Mouse (Mus musculus) spleen, adult 2 months (tissue): Measurements from ENCODE around the gene Prnp. TPM values are rescaled to one million over a fixed set of nuclear protein-coding genes. Genes with fewer than 3 reads are reported as not detected.

ENCODE experiments used
- DNase-seq, 2 experiments: peaks; one replicate each; pipeline versions ENCODE4 v3.0.0 to v3.0.0-alpha.2; 2012 to 2021; ENCODE audit warnings: low spot score in 2 of 2, low read depth in 1 of 2
- H3K27ac ChIP-seq: fragments of 200-500 bp; 2 replicates; pipeline ENCODE4 v1.5.1; 2012; ENCODE audit warnings: low read length, inconsistent platforms; ENCODE audit not compliant: insufficient read depth
- H3K27me3 ChIP-seq: fragments of 200-500 bp; 2 replicates; pipeline ENCODE4 v1.6.1; 2012; ENCODE audit warnings: mild to moderate bottlenecking, moderate library complexity, low read length, inconsistent platforms; ENCODE audit not compliant: control insufficient read depth, insufficient read depth
- H3K36me3 ChIP-seq: fragments of 200-500 bp; 2 replicates; pipeline ENCODE4 v1.6.1; 2012; ENCODE audit warnings: mild to moderate bottlenecking, low read length, inconsistent platforms; ENCODE audit not compliant: control insufficient read depth, insufficient read depth
- H3K4me1 ChIP-seq: fragments of 200-500 bp; 2 replicates; pipeline ENCODE4 v1.6.1; 2011; ENCODE audit warnings: inconsistent platforms; ENCODE audit not compliant: control insufficient read depth, insufficient read depth, insufficient read length
- H3K4me3 ChIP-seq: fragments of 200-500 bp; 2 replicates; pipeline ENCODE4 v1.5.1; 2011; ENCODE audit warnings: mild to moderate bottlenecking, inconsistent platforms; ENCODE audit not compliant: insufficient read depth, insufficient read length; ENCODE audit errors: extremely low read depth
- CTCF ChIP-seq: fragments of 200-500 bp; IDR thresholded peaks from 2 replicates; pipeline ENCODE4 v1.5.1; 2011; ENCODE audit warnings: mild to moderate bottlenecking, inconsistent platforms; ENCODE audit not compliant: insufficient read depth, insufficient read length, insufficient replicate concordance; ENCODE audit errors: extremely low read depth
- POLR2A ChIP-seq: fragments of 200-500 bp; IDR thresholded peaks from 2 replicates; pipeline ENCODE4 v1.6.1; 2011; ENCODE audit warnings: low read depth, low read length, inconsistent platforms
- WGBS: fragments of 180-500 bp; shearing (Covaris S2); methylation state at CpG from one replicate; pipeline ENCODE4 v1.1.7; 2018; 5-methylcytosine and 5-hydroxymethylcytosine counted together
- polyA plus RNA-seq: library from polyadenylated mRNA; depleted of rRNA; stranded (reverse); fragments of >200 nt; gene quantifications from 2 replicates; pipeline ENCODE4 v1.2.3, GENCODE M21; 2012

The Prnp gene
- polyA plus RNA-seq, 1 experiment: 22.5 TPM

GRCm38 (mm10) chr2:131948156-131948555 is 38.4 kb downstream of the Prnp start:
- Histone ChIP-seq H3K27ac (no peak overlapping the region), H3K4me3 (no peak overlapping the region), H3K36me3 (no peaks in the 10 kb centered on the region), H3K27me3 (no peaks in the 10 kb centered on the region), H3K4me1 (peaks cover 8% of the 10 kb centered on the region; the same call in 1 of the 2 replicates)
- WGBS: 81% methylated on average over 3 of the region's 3 CpGs
- no peak for DNase-seq
- TF ChIP-seq CTCF (no peak), POLR2A (no peak)

DNA sequence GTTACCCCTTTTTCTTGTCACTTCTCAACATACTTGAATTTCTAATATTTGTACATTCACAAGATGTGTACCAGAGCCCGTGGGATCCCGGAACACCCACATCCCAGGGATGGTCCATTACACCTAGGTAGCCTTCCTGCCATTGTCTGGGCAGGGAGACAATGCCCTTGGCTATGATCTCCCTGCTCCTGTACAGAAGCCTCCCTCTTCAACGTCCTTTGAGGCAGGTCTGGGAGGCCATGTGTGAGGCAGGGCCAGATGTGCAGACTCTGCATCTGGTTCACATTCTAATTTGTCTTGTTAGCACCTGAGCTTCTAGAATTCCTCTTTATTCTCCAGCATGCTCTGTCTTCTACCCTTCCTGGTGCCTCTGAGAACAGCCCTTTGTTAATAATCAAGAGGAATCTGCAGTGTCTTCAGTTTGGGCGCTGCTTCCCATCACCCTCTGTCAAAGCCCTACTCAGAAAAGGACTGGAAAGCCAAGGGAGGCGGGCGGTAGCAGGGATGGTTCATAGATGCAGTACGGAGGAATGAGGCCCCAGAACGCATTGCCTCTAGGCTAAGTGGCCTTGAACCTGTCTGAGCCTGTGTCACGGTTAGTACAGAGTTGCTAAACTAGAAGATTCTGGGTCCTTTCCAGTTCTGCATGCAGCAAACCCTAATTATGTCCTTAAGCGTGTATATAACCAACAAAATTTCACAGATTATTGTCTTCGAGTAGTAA is 39.4 kb downstream of the Prnp start:
- Histone ChIP-seq H3K27me3 (peaks cover 3% of the 10 kb centered on the region; the same call in 1 of the 2 replicates), H3K36me3 (no peaks in the 10 kb centered on the region), H3K4me1 (peaks cover 8% of the 10 kb centered on the region; the same call in 1 of the 2 replicates), H3K4me3 (no peak overlapping the region), H3K27ac (no peak overlapping the region)
- 80% methylated on average over 11 of the region's 11 CpGs for WGBS
- TF ChIP-seq CTCF (no peak), POLR2A (no peak)
- DNase-seq: no peak

GRCm38 (mm10) chr2:131949767-131950597 is 40.3 kb downstream of the Prnp start:
- Histone ChIP-seq H3K27me3 (peaks cover 3% of the 10 kb centered on the region; the same call in 1 of the 2 replicates), H3K27ac (no peak overlapping the region), H3K4me3 (no peak overlapping the region), H3K36me3 (no peaks in the 10 kb centered on the region), H3K4me1 (peaks cover 8% of the 10 kb centered on the region; the same call in 1 of the 2 replicates)
- DNase-seq: peak; percentile 14 to 43
- TF ChIP-seq CTCF (peak; percentile 28; the same call in 1 of the 2 replicates), POLR2A (no peak)
- 40% methylated on average over 9 of the region's 9 CpGs for whole genome bisulfite sequencing

DNA sequence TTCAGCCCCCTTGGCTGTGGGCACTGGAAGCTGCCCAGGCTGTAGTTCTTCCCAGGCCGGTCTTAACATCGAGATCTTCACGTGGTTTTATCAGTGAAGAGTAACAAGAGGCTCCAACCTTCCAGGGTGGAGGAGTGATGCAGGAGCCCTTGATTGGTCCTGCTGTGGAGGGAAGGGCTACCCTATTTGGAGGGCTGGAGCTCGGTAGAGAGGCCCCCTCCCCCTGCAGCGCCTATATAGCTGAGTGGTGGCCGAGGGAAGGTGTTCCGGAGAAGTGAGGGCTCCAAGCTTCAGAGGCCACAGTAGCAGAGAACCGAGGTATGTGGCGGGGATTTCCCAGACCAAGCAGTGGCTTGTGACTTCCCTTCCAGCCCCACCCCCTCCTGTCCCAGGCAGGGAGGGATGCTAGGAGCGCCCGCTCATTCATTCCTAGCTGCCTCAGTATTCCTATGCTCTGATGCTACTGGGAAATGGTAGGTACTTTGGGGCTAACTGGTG is 40.9 kb downstream of the Prnp start, which contains the start of gene Prnd:
Gene Prnd, plus strand, starts transcription at position 264 of the 498 bp plus-strand sequence.
- Histone ChIP-seq H3K27ac (no peak within 1 kb of the TSS), H3K27me3 (peaks cover 3% of the 10 kb centered on the region; the same call in 1 of the 2 replicates), H3K4me1 (peaks cover 8% of the 10 kb centered on the region; the same call in 1 of the 2 replicates), H3K4me3 (no peak within 1 kb of the TSS), H3K36me3 (no peaks in the 10 kb centered on the region)
- DNase-seq: peak; percentile 7 to 23
- 6% methylated on average over 11 of the region's 11 CpGs for WGBS
- no peak for TF ChIP-seq CTCF
- no peak for TF ChIP-seq POLR2A

DNA sequence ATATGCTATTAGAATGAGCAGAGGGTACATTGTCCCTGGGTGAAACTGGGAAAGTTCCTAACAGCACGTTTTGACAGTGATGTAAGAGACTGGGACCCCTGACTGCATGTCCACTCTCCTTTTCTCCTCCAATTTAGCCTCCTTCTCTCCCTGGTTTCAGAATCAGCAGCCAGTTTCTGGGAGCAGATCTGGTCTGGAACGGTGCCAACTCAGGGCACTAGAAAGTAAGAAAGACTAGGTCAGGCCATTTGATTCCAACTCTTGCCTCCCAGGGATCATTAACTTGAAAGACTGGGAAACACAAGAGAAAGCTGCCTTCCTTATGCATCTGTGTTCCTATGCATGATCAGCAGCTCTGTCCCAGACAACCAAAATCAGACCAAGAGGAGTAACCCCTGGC is 42.7 kb downstream of the Prnp start:
- H3K4me1 ChIP-seq: peaks cover 8% of the 10 kb centered on the region; the same call in 1 of the 2 replicates
- peaks cover 3% of the 10 kb centered on the region; the same call in 1 of the 2 replicates for H3K27me3 ChIP-seq
- WGBS: 66% methylated on average over 2 of the region's 2 CpGs
- TF ChIP-seq CTCF: no peak
- no peak for TF ChIP-seq POLR2A
- H3K36me3 ChIP-seq: no peaks in the 10 kb centered on the region
- no peak overlapping the region for H3K4me3 ChIP-seq
- H3K27ac ChIP-seq: no peak overlapping the region
- DNase-seq: no peak

GRCm38 (mm10) chr2:131952961-131953538 is 43.3 kb downstream of the Prnp start:
- no peak for DNase-seq
- Histone ChIP-seq H3K4me3 (no peak overlapping the region), H3K27me3 (peaks cover 3% of the 10 kb centered on the region; the same call in 1 of the 2 replicates), H3K4me1 (peaks cover 8% of the 10 kb centered on the region; the same call in 1 of the 2 replicates), H3K27ac (no peak overlapping the region), H3K36me3 (no peaks in the 10 kb centered on the region)
- TF ChIP-seq CTCF: no peak
- TF ChIP-seq POLR2A: no peak
- 35% methylated on average over 29 of the region's 29 CpGs for WGBS
